Mouse (Mus musculus) left cerebral cortex, adult 18-20 months (tissue): ENCODE data around the gene Pdss2. TPM values are rescaled to one million over a fixed set of nuclear protein-coding genes. Genes with fewer than 3 reads are reported as not detected.
A peak's percentile ranks its signal among the peaks of the same experiment; 100 is the strongest.

Source experiments
- DNase-seq, 2 experiments: peaks; one replicate each; pipeline ENCODE4 v3.0.0; 2021 to 2022; ENCODE audit warnings: low spot score in 2 of 2, mixed read lengths in 1 of 2
- total RNA-seq, 2 experiments: library from RNA; stranded (reverse); gene quantifications; 2 replicates each; pipeline ENCODE4 v1.2.3; 2021

The Pdss2 gene
- total RNA-seq, 2 experiments from 2014 or later = 16.5 to 19.3 TPM

GRCm38 (mm10) chr10:43308105-43308810 lies 87.0 kb downstream of the Pdss2 start:
- DNase-seq = no peak

GRCm38 (mm10) chr10:43310781-43311392 lies 89.6 kb downstream of the Pdss2 start:
- no peak for DNase-seq

- no peak for DNase-seq
Observed at GRCm38 (mm10) chr10:43312211-43312610, 90.9 kb downstream of the Pdss2 start.

GRCm38 (mm10) chr10:43312658-43313417 lies 91.6 kb downstream of the Pdss2 start:
- no peak for DNase-seq

GRCm38 (mm10) chr10:43315228-43315627 lies 93.9 kb downstream of the Pdss2 start:
- no peak for DNase-seq

GRCm38 (mm10) chr10:43317327-43317951 lies 96.2 kb downstream of the Pdss2 start:
- DNase-seq = no peak

GRCm38 (mm10) chr10:43321019-43321418 lies 99.7 kb downstream of the Pdss2 start:
- DNase-seq = no peak

- DNase-seq = peak; percentile 28 to 40
Observed at GRCm38 (mm10) chr10:43322446-43323178, 101.3 kb downstream of the Pdss2 start.

- no peak for DNase-seq
Observed at GRCm38 (mm10) chr10:43323386-43323785, 102.1 kb downstream of the Pdss2 start.

- no peak for DNase-seq
Observed at GRCm38 (mm10) chr10:43329813-43330212, 108.5 kb downstream of the Pdss2 start.

- DNase-seq = no peak
Observed at GRCm38 (mm10) chr10:43330691-43331090, 109.4 kb downstream of the Pdss2 start.

- DNase-seq = no peak
Observed at GRCm38 (mm10) chr10:43331931-43332701, 110.8 kb downstream of the Pdss2 start.

- DNase-seq = no peak
Observed at GRCm38 (mm10) chr10:43335874-43336273, 114.6 kb downstream of the Pdss2 start.

GRCm38 (mm10) chr10:43337110-43337509 lies 115.8 kb downstream of the Pdss2 start:
- no peak for DNase-seq

- DNase-seq = no peak
Observed at GRCm38 (mm10) chr10:43339811-43340210, 118.5 kb downstream of the Pdss2 start.

- no peak for DNase-seq
Observed at GRCm38 (mm10) chr10:43349718-43350117, 128.4 kb downstream of the Pdss2 start.

GRCm38 (mm10) chr10:43357884-43358283 lies 136.6 kb downstream of the Pdss2 start:
- DNase-seq = no peak

- no peak for DNase-seq
Observed at GRCm38 (mm10) chr10:43362947-43363346, 141.7 kb downstream of the Pdss2 start.

GRCm38 (mm10) chr10:43363431-43363851 lies 142.2 kb downstream of the Pdss2 start:
- DNase-seq = no peak

- DNase-seq = no peak
Observed at GRCm38 (mm10) chr10:43365909-43366308, 144.6 kb downstream of the Pdss2 start.
